Mouse (Mus musculus): ENCODE measurements around the gene Cenpj.
A peak's percentile ranks its signal among the peaks of the same experiment; 100 is the strongest.

Cenpj gene

GRCm38 (mm10) chr14:56575416-56575815, at the start of gene Cenpj, which contains the start of gene Parp4:
Cenpj (minus strand) TSS chr14:56575425.
Parp4 (plus strand) TSS chr14:56575619.
- DNase-seq (ENCODE audit: low spot score in 2 of 2), result peak; percentile 30 to 34

DNA sequence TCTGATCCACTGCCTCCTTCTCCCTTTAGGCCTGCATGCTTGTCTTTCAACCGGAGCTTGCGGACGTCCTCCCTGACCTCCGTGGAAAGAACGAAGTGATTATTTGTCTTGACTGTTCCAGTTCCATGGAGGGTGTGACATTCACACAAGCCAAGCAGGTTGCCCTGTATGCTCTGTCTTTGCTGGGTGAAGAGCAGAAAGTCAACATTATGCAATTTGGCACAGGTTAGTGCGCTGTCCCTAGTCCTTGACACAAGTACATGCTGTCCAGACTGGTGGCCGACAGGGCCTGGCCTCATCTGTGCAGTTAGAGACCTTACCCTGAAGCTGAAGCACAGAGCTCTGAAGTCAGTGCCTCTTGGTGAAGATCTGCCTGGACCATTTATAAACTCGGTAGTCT, 45.2 kb upstream of the Cenpj start:
- DNase-seq (ENCODE audit: low spot score in 2 of 2), result no peak

DNA sequence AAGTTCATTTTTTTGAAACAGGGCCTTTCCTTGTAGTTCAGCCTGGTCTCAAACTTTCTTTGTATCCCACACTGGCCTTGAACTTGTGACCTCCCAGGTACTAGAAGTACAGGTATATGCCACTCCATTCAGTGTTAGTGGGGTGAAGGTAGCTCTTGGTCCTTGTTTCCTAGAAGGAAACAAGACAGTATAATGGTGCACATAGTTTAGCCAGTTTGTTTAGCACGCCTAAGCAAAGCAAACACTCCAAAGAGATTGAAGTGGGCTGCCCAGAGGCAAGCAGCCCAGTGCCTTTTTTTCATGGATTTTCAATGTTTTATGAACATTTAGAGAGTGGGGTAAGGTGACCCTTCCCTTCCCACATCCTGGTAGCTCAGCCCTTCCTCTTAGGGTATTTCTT, 42.2 kb upstream of the Cenpj start:
- no peak for DNase-seq (ENCODE audit: low spot score in 2 of 2)

DNA sequence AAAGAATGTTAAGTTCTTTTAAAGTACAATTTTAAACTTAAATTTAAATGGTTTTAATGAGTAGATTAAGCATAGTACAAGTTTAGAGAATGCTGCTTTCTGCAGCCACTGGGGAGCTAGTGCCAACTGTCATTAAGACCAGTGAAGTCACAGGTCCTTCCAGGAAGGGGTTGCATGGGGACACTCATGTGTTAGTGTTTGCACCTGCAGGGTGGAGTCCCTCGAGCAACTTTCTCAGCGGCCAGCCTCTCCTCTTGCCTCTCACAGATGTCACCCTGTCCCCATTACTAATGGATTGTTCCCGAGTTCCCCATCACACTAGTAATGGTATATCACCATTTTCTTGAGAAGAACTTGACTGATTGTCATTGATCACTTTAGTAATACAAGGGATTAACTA, 38.0 kb upstream of the Cenpj start:
- no peak for DNase-seq (ENCODE audit: low spot score in 2 of 2)

GRCm38 (mm10) chr14:56605136-56605535, 29.9 kb upstream of the Cenpj start:
- no peak for DNase-seq (ENCODE audit: low spot score in 2 of 2)

DNA sequence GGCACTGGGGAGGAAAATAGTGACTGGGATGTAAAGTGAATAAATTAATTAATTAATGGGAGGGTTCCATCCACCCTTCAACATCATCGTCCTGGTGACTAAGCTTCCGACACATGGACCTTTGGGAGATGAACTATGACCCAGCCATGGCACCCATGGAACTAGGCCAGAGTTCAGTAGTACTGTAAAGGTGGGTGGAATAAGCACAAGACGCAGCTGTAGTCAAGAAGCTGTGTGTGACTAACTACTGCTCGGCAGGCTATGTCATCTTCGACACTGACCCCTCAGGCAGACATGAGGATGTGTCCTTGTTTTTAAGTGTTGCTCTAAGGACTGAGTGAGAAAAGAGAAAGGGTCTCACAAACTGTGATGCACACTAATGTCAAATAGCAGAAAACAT, 29.2 kb upstream of the Cenpj start:
- DNase-seq (ENCODE audit: low spot score in 2 of 2), result no peak

DNA sequence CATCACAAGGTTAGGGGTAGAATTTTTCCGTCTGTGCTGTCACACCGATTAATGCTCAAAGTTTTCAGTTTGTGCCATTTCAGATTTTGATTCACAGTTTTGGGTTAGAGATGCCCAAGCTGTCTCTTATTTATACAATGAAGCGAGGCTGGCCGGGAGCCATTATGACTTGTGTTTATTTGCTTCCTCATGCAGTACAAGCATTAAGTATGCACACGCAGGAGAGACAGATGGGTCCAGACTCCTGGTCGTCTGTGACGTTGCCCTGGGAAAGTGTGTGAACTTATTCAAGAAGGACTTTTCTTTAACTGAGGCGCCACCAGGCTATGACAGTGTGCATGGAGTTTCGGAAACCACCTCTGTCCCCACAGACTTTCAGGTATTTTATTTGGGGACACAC, 26.8 kb upstream of the Cenpj start:
- peak in 1 of 2 experiments; percentile 5 for DNase-seq (ENCODE audit: low spot score in 2 of 2)

DNA sequence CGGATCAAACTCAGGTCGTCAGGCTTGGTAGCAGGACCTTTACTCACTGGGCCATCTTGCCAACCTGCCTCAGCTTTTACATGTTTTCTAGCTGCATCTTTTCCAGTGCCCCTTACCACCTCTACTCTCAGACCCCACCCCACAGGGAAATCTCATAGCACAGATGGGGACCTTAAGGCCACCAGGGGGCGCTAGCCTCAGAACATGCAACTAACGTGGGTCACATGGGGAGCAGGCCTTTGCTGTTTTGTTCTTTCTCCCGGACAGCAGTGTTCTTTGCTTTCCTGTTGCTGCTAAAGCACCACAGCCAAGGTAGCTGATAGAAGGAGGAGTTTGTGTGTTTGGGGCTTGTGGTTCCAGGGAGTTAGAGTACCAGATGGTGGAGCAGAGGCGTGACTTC, 23.5 kb upstream of the Cenpj start:
- no peak for DNase-seq (ENCODE audit: low spot score in 2 of 2)

DNA sequence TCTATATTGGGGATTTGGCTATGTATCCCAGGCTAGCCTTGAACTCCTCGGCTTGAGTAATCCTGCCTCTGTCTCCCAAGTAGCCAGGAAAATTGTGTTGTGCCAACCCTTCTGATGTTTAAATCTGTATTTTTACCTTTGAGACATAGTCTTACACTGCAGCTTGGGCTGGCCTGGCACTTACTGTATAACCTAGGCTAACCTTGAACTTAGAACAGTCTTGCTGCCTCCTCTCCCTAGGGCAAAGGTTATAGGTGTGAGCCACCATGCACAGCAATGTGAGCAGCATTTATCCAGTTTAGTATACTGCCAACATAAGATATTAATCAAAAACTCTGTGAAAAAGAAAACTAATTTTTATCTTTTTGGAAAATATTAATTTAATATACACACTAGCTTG, 19.6 kb upstream of the Cenpj start:
- no peak for DNase-seq (ENCODE audit: low spot score in 2 of 2)

DNA sequence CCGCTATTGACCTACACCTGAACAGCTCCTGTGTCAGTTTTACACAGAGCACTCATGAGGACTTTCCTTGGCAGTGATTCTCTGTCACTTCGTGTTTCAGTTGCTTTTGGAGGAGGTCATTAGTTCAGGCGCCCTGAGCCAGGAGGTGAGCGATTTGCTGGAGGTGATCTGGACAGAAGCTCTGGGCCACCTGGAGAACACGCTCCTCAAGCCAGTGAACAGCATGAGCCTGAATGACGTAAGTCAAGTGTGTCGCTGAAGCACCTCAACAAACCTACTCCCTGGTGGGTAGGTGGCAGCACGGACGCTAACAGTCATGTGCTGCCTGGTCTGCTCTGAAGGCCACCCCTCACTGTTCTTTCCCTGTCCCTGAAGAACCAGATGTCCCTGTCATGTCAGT, 17.0 kb upstream of the Cenpj start:
- DNase-seq (ENCODE audit: low spot score in 2 of 2), result no peak

GRCm38 (mm10) chr14:56582294-56582693, 7.1 kb upstream of the Cenpj start:
- DNase-seq (ENCODE audit: low spot score in 2 of 2), result no peak

DNA sequence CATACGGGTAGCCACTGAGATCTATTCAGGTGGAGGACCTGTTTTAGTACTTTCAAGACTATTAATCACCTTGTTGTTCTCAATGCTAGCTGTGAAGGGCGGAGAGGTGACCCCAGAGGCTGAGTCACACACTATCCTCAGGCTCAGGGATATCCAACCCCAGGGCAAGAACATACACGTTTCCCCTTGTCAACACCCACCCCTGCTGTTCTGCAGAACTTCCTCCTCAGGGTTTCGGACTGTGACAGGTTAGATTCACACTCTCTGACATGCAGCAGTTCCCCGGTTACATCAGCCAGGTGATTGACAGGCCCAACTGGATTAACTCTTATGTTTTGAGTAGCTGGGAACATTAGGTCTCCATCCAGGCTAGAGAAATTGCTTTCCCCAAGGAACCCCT, 5.9 kb upstream of the Cenpj start:
- DNase-seq (ENCODE audit: low spot score in 2 of 2), result no peak

GRCm38 (mm10) chr14:56579011-56579410, 3.8 kb upstream of the Cenpj start:
- no peak for DNase-seq (ENCODE audit: low spot score in 2 of 2)

DNA sequence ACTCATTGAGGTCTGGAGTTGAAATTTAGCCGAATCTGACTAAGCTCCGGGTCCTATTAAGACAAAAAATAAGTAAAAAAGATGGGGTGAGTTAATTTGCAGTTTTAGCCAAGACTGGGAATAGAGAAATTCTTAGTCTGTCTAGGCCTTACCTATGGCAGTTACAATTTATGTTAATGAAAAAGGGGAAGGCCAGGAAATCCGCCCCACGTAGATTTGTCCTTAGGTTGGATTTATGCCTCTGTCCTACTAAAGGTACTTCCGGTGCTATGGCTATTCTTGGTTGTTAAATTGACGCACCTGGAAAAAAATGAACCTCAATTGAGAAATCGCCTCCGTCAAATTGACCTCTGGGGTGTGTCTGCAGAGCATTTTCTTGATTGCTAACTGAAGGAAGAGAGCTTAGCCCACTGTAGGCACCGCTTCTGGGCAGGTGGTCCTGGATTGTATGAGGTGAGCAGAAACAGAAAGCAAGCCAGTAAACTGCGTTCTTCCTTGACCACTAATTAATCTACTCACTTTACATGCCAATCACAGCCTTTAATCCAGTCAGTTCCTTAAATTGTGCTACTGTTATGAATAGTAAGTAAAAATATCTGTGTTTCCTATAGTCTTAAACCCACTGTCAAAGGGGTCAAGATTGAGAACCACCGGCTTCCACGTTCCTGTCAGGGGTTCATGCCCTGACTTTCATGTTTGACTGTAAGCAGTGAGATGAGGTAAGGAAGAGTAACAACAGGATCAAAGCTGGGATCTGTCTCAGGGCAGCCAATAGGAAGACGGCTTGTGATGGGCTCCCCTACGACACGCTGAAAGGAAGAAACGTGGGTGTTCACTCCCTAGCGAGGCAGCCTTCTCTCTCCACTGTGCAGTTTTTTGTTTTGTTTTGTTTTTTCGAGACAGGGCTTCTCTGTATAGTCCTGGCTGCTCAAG, 1.0 kb upstream of the Cenpj start:
- no peak for DNase-seq (ENCODE audit: low spot score in 2 of 2)

GRCm38 (mm10) chr14:56572546-56572945, 2.7 kb downstream of the Cenpj start:
- DNase-seq (ENCODE audit: low spot score in 2 of 2), result no peak

DNA sequence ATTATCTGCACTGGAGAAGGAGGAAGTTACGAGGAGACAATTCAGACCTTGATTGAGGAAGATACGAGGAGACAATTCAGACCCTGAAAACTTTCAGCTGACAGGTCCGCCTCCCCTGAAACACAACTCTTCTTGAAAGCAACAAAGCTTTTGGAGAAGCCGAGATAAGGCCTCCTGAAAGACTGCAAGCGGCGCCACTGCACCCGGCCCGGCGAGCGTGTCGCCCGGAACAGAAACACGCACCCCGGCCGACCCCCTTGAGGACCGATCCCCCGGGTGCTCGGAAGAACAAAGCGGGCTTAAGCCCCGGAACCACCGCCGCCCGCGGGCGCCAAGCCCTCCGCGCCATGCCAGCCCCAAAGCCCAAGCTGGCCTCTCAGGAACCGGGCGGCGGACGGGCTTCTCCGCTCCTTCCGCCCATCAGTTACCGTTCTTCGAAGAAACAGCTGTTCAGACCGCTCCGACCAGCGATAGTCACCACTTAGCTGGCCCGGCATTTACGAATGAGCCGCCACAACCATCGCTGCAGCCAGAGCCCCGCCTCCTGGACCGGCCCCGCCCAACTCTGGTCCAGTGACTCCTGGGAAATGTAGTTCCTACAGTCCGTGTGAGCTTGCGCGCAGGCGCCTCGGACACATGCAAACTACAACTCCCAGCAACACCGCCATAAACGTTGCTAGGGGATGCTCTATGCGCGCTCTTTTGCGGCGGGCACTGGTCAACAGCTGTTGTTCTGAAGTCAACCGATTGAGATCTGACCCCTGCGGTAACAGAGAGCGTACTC, 3.7 kb downstream of the Cenpj start:
- peak; percentile 95 to 96 for DNase-seq (ENCODE audit: low spot score in 2 of 2)

GRCm38 (mm10) chr14:56569041-56569440, 6.2 kb downstream of the Cenpj start:
- no peak for DNase-seq (ENCODE audit: low spot score in 2 of 2)

DNA sequence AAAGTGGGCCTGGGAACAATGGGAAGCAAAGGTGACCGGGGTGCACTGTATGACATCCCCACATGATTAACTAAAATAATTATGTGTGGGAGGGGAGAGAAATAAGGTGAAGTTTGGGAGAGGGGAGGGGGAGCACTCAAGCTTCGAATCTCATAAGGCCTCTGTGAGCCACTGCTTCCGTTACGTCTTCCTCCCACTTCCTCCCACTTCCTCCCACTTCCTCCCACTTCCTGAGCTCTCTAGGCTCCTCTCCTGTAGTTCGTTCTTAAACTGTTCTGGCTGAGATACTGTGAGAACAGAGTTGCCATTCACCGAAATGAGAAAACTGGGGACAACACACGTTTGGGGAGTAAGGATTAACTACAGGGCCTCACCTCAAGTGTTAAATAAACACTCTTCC, 7.7 kb downstream of the Cenpj start:
- DNase-seq (ENCODE audit: low spot score in 2 of 2), result no peak

GRCm38 (mm10) chr14:56559134-56559533, 16.1 kb downstream of the Cenpj start:
- no peak for DNase-seq (ENCODE audit: low spot score in 2 of 2)

DNA sequence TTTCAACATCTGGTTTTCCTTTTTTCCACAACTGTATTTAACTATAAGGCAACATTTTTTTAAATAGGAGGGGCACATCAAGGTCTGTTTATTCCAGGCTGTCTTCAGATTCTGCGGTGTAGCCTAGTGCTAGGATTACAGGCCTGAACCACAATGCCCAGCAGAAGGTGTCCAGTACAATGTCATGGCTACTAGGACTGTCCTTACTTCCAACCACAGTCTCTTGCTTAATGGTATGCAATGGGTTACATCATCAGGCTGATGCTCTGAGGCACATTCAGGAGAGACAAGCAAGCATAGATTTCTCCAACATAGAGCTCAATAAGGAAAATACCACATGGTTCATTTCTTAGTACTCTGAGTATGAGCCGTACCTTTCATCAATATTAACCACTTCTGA, 20.5 kb downstream of the Cenpj start:
- DNase-seq (ENCODE audit: low spot score in 2 of 2), result no peak

DNA sequence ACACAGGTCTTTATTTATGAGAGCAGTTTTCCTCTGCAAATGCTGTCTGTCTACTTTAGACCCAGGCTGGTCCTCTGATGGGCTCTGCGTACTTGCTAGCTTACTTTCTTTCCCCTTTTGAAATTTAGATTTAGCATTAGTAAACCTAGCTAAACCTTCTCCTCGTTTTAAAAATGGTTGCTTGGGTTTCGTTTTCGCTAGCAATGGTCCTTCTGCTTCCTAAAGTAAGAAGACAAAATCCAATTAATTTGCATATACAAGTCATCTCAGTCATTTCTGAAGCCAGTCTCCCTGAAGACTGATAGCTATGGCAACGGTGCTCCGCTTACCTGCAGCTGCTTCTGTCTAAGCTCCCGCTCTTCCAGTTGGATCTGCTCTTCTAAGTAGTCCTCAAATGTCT, 21.9 kb downstream of the Cenpj start:
- no peak for DNase-seq (ENCODE audit: low spot score in 2 of 2)

DNA sequence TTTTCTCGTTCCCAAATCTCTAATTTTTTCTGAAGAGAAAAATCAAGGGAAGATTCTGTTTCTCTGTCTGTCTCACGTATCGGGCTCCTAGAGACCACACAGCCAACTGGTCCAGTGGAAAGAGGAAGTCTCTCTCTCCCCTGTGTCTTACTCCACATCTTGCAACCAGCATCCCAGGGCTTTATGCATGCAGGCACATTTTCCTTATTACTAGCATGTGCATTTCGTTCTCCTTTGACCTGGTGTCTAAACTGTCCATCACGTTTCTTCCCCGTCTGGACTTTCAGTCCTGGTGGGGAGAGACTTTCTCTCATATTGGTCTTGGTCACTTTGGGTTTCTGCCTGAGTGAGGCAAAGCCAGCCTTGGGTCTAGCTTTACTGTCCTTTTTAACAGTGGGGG, 22.3 kb downstream of the Cenpj start:
- DNase-seq (ENCODE audit: low spot score in 2 of 2), result no peak

GRCm38 (mm10) chr14:56550960-56551359, 24.3 kb downstream of the Cenpj start:
- DNase-seq (ENCODE audit: low spot score in 2 of 2), result no peak
